Comparison of ENCODE assay signal across 8 mouse cellular contexts in the genomic region with DNA sequence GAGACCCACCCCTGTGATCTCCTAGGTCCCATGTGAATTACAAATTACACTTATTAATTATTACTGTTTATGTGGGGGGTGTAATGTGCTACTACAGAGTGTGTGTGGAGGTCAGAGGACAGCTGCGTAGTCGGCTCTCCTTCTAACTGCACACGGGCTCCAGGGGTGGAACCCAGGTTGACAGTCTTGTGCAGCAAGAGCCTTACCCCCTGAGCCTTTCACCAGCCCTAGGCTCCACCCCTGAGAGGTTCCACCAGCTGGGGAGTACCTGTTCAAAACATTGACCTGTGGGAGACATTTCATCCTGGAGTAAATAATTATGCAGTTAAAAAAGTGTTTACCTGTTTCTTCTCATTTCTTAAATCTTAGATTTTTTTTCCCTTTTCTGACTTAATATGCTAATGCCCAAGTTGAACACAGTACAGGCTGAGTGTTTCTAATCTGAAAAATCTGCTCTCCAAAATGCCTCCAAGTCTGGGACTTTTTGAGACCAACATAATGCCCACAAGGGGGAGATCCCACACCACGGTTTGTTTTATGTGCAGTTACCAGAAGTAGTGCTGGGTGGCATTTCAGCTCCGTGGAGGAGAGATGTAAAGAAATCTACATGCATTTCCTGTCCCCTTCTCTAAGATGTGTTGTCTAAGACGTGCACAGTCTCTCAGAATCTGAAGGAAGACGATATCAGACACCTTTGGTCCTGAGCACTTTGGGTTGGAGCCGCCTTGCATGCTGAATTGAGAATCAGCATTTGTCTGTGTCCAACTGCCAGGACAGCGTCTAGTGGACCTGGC. TPM values are rescaled to one million over a fixed set of nuclear protein-coding genes. Genes with fewer than 3 reads are reported as not detected.
DNase-seq lines count a peak whose midpoint lies in the region; ATAC-seq and TF ChIP-seq lines count a peak whose summit lies in the region.

No protein-coding gene starts in this region.

- no peaks in the 10 kb centered on the region for H3K36me3 ChIP-seq in midbrain, postnatal 0 days (ENCODE audit: insufficient read depth, low read length)

- in situ Hi-C loops in Patski (cut with MboI; ENCODE audit: low pct_unique_long_range_greater_than_20kb) = loop anchor here (10.0 kb wide), 1 partner anchor 475 kb away; no protein-coding TSS in a partner anchor

- H3K4me2 ChIP-seq in midbrain, postnatal 0 days (ENCODE audit: low read depth, low read length, poor library complexity, severe bottlenecking) = no peak overlapping the region

- H3K9me3 ChIP-seq in midbrain, postnatal 0 days (ENCODE audit: low read length) = no peaks in the 10 kb centered on the region

- 47% methylated on average over 9 of the region's 9 CpGs for WGBS in midbrain, postnatal 0 days

- no peaks in the 10 kb centered on the region for H3K27me3 ChIP-seq in Patski
- H3K27me3 ChIP-seq in midbrain, postnatal 0 days (ENCODE audit: insufficient read depth, low read length) = no peaks in the 10 kb centered on the region

- H3K4me3 ChIP-seq in midbrain, postnatal 0 days (ENCODE audit: low read depth, low read length) = no peak overlapping the region

- no peaks in the 10 kb centered on the region; the same call in 1 of the 2 replicates for H3K4me1 ChIP-seq in midbrain, postnatal 0 days (ENCODE audit: insufficient read depth, low read length)

- CTCF ChIA-PET in Patski (lab: Charles Lee) = interaction anchor here (0.7 to 7.2 kb wide), 7 partner anchors 8 to 140 kb away, joined by 3 to 70 read pairs (median 5); a partner anchor contains a TSS

- POLR2A ChIA-PET in Patski (lab: Charles Lee) = interaction anchor here (1.0 kb wide), 1 partner anchor 162 kb away, joined by 3 read pairs; no protein-coding TSS in a partner anchor

- DNase-seq in heart, adult 11 months = peak; percentile 78
- no peak for DNase-seq in heart, adult 8-10 months (ENCODE audit: low spot score)
- no peak for DNase-seq in Patski (ENCODE audit: low read depth, low spot score)
- DNase-seq in forelimb bud, embryonic 11.5 days (ENCODE audit: low read depth, low spot score) = peak; percentile 62
- peak; percentile 57 to 84 for DNase-seq in kidney, postnatal 25 days
- DNase-seq in midbrain, postnatal 0 days (ENCODE audit: low spot score) = peak; percentile 69
- DNase-seq in urinary bladder, postnatal 14 days (ENCODE audit: low spot score) = no peak
- DNase-seq in ovary, postnatal 14 days (ENCODE audit: low spot score) = no peak

- H3K27ac ChIP-seq in midbrain, postnatal 0 days (ENCODE audit: low read depth, low read length) = no peak overlapping the region

- peak; percentile 71 for TF ChIP-seq CTCF in Patski (IDR thresholded peaks at IDR 0.05)
- peak; percentile 72 for TF ChIP-seq CTCF in midbrain, postnatal 0 days (IDR thresholded peaks at IDR 0.05)

- no peak overlapping the region for H3K9ac ChIP-seq in midbrain, postnatal 0 days (replicated peaks; ENCODE audit: low read length, poor library complexity, severe bottlenecking)

- peak; percentile 65 for ATAC-seq in Patski
- 0 out of 2 replicates have a peak, but pooled peaks have one; percentile 34 for ATAC-seq in midbrain, postnatal 0 days (ENCODE audit: low FRiP score)

RNA-seq across cellular contexts. Expression of a gene that starts 9.3 kb away (rescaled TPM):
- 10 to 100 TPM; 30.2 to 36.9 (median 32.5) TPM for total RNA-seq in heart, adult 8-10 months (2022)
- polyA plus RNA-seq in Patski (2021) = 56.2 TPM
- total RNA-seq in midbrain, postnatal 0 days (2014; rRNA removed) = 27.2 and 29.2 TPM in 2 replicates
- 25.5 and 27.5 TPM in 2 replicates for polyA plus RNA-seq in midbrain, postnatal 0 days (2015; fragmentation: Nextera tagmentation; extraction: Ambion mirVana)

Comparison
In these comparisons a context has a peak if more than half of its experiments do, and no peak if none do; other contexts are left out.
1. DNase-seq: peak in heart, adult 11 months (single experiment), forelimb bud, embryonic 11.5 days (single experiment), kidney, postnatal 25 days (2 of 2) and midbrain, postnatal 0 days (single experiment); none in heart, adult 8-10 months (single experiment), Patski (single experiment), urinary bladder, postnatal 14 days (single experiment) and ovary, postnatal 14 days (single experiment).